Mouse (Mus musculus): ENCODE data around the gene Cabin1. TPM values are rescaled to one million over a fixed set of nuclear protein-coding genes. Genes with fewer than 3 reads are reported as not detected.

The Cabin1 gene
- polyA plus RNA-seq, 1 experiment from 2014 or later, result 30.8 TPM

GRCm38 (mm10) chr10:75633048-75633447, 131.1 kb downstream of the Cabin1 start:
- no peak overlapping the region for H3K4me2 ChIP-seq (ENCODE audit: low read length)
- no peak overlapping the region for H3K4me3 ChIP-seq (ENCODE audit: control insufficient read depth in 1 of 2, insufficient read depth in 1 of 2, low read depth in 1 of 2, low read length in 2 of 2)
- 0 out of 2 replicates have a peak, but pooled peaks cover 5% of the 10 kb centered on the region for H3K9me3 ChIP-seq (ENCODE audit: control insufficient read depth, low read length)
- no peak overlapping the region for H3K27ac ChIP-seq (replicated peaks in 1 of 2; ENCODE audit: control insufficient read depth in 1 of 2, insufficient read depth in 1 of 2, low read depth in 2 of 2, low read length in 2 of 2)
- no peaks in the 10 kb centered on the region for H3K36me3 ChIP-seq (ENCODE audit: control insufficient read depth, insufficient read depth, low read length)
- peaks cover 0 to 2% of the 10 kb centered on the region in 2 experiments; a peak in 1 of 4 replicates for H3K4me1 ChIP-seq (ENCODE audit: control insufficient read depth in 2 of 2, insufficient read depth in 2 of 2, low read length in 2 of 2)
- no peak overlapping the region for H3K9ac ChIP-seq (ENCODE audit: low read length)
- ATAC-seq (ENCODE audit: insufficient number of reproducible peaks, insufficient read depth, low FRiP score, low read depth), result no peak
- WGBS, result 69% methylated on average over 5 of the region's 5 CpGs
- no peaks in the 10 kb centered on the region for H3K27me3 ChIP-seq (ENCODE audit: control insufficient read depth, insufficient read depth, low read length)

GRCm38 (mm10) chr10:75632633-75633032, 131.5 kb downstream of the Cabin1 start:
- Histone ChIP-seq H3K27ac (replicated peaks in 1 of 2; ENCODE audit: control insufficient read depth in 1 of 2, insufficient read depth in 1 of 2, low read depth in 2 of 2, low read length in 2 of 2) (no peak overlapping the region), H3K36me3 (ENCODE audit: control insufficient read depth, insufficient read depth, low read length) (no peaks in the 10 kb centered on the region), H3K9ac (ENCODE audit: low read length) (no peak overlapping the region), H3K4me3 (ENCODE audit: control insufficient read depth in 1 of 2, insufficient read depth in 1 of 2, low read depth in 1 of 2, low read length in 2 of 2) (no peak overlapping the region), H3K4me2 (ENCODE audit: low read length) (no peak overlapping the region), H3K27me3 (ENCODE audit: control insufficient read depth, insufficient read depth, low read length) (no peaks in the 10 kb centered on the region), H3K9me3 (ENCODE audit: control insufficient read depth, low read length) (0 out of 2 replicates have a peak, but pooled peaks cover 5% of the 10 kb centered on the region), H3K4me1 (ENCODE audit: control insufficient read depth in 2 of 2, insufficient read depth in 2 of 2, low read length in 2 of 2) (peaks cover 0 to 2% of the 10 kb centered on the region in 2 experiments; a peak in 1 of 4 replicates)
- WGBS, result 33% methylated on average over 5 of the region's 5 CpGs
- ATAC-seq (ENCODE audit: insufficient number of reproducible peaks, insufficient read depth, low FRiP score, low read depth), result no peak

GRCm38 (mm10) chr10:75627490-75627889, 136.7 kb downstream of the Cabin1 start:
- ATAC-seq (ENCODE audit: insufficient number of reproducible peaks, insufficient read depth, low FRiP score, low read depth), result no peak
- WGBS, result 69% methylated on average over 3 of the region's 3 CpGs
- 0 out of 2 replicates have a peak, but pooled peaks cover 5% of the 10 kb centered on the region for H3K9me3 ChIP-seq (ENCODE audit: control insufficient read depth, low read length)
- H3K9ac ChIP-seq (ENCODE audit: low read length), result no peak overlapping the region
- no peaks in the 10 kb centered on the region for H3K27me3 ChIP-seq (ENCODE audit: control insufficient read depth, insufficient read depth, low read length)
- H3K27ac ChIP-seq (replicated peaks in 1 of 2; ENCODE audit: control insufficient read depth in 1 of 2, insufficient read depth in 1 of 2, low read depth in 2 of 2, low read length in 2 of 2), result no peak overlapping the region
- H3K4me2 ChIP-seq (ENCODE audit: low read length), result no peak overlapping the region
- no peak overlapping the region for H3K4me3 ChIP-seq (ENCODE audit: control insufficient read depth in 1 of 2, insufficient read depth in 1 of 2, low read depth in 1 of 2, low read length in 2 of 2)
- no peaks in the 10 kb centered on the region for H3K36me3 ChIP-seq (ENCODE audit: control insufficient read depth, insufficient read depth, low read length)
- no peaks in the 10 kb centered on the region for H3K4me1 ChIP-seq (ENCODE audit: control insufficient read depth in 2 of 2, insufficient read depth in 2 of 2, low read length in 2 of 2)

- H3K4me3 ChIP-seq (ENCODE audit: control insufficient read depth in 1 of 2, insufficient read depth in 1 of 2, low read depth in 1 of 2, low read length in 2 of 2), result no peak overlapping the region
- ATAC-seq (ENCODE audit: insufficient number of reproducible peaks, insufficient read depth, low FRiP score, low read depth), result no peak
- WGBS, result 63% methylated on average over 3 of the region's 3 CpGs
- no peak overlapping the region for H3K27ac ChIP-seq (replicated peaks in 1 of 2; ENCODE audit: control insufficient read depth in 1 of 2, insufficient read depth in 1 of 2, low read depth in 2 of 2, low read length in 2 of 2)
- H3K9ac ChIP-seq (ENCODE audit: low read length), result no peak overlapping the region
- H3K36me3 ChIP-seq (ENCODE audit: control insufficient read depth, insufficient read depth, low read length), result no peaks in the 10 kb centered on the region
- H3K4me2 ChIP-seq (ENCODE audit: low read length), result no peak overlapping the region
- no peaks in the 10 kb centered on the region for H3K4me1 ChIP-seq (ENCODE audit: control insufficient read depth in 2 of 2, insufficient read depth in 2 of 2, low read length in 2 of 2)
- H3K9me3 ChIP-seq (ENCODE audit: control insufficient read depth, low read length), result 0 out of 2 replicates have a peak, but pooled peaks cover 6% of the 10 kb centered on the region
- no peaks in the 10 kb centered on the region for H3K27me3 ChIP-seq (ENCODE audit: control insufficient read depth, insufficient read depth, low read length)
Observed at GRCm38 (mm10) chr10:75626991-75627390, 137.2 kb downstream of the Cabin1 start.

- 47% methylated on average over 6 of the region's 6 CpGs for WGBS
- Histone ChIP-seq H3K9me3 (ENCODE audit: control insufficient read depth, low read length) (0 out of 2 replicates have a peak, but pooled peaks cover 8% of the 10 kb centered on the region), H3K4me3 (ENCODE audit: control insufficient read depth in 1 of 2, insufficient read depth in 1 of 2, low read depth in 1 of 2, low read length in 2 of 2) (no peak overlapping the region), H3K4me2 (ENCODE audit: low read length) (no peak overlapping the region), H3K27ac (replicated peaks in 1 of 2; ENCODE audit: control insufficient read depth in 1 of 2, insufficient read depth in 1 of 2, low read depth in 2 of 2, low read length in 2 of 2) (no peak overlapping the region), H3K9ac (ENCODE audit: low read length) (no peak overlapping the region), H3K4me1 (ENCODE audit: control insufficient read depth in 2 of 2, insufficient read depth in 2 of 2, low read length in 2 of 2) (no peaks in the 10 kb centered on the region), H3K27me3 (ENCODE audit: control insufficient read depth, insufficient read depth, low read length) (no peaks in the 10 kb centered on the region), H3K36me3 (ENCODE audit: control insufficient read depth, insufficient read depth, low read length) (no peaks in the 10 kb centered on the region)
- ATAC-seq (ENCODE audit: insufficient number of reproducible peaks, insufficient read depth, low FRiP score, low read depth), result no peak
Observed at GRCm38 (mm10) chr10:75625920-75626319, 138.2 kb downstream of the Cabin1 start.

GRCm38 (mm10) chr10:75620818-75621217, 143.3 kb downstream of the Cabin1 start:
- Histone ChIP-seq H3K9me3 (ENCODE audit: control insufficient read depth, low read length) (0 out of 2 replicates have a peak, but pooled peaks cover 3% of the 10 kb centered on the region), H3K27me3 (ENCODE audit: control insufficient read depth, insufficient read depth, low read length) (no peaks in the 10 kb centered on the region), H3K36me3 (ENCODE audit: control insufficient read depth, insufficient read depth, low read length) (no peaks in the 10 kb centered on the region), H3K4me2 (ENCODE audit: low read length) (no peak overlapping the region), H3K4me3 (ENCODE audit: control insufficient read depth in 1 of 2, insufficient read depth in 1 of 2, low read depth in 1 of 2, low read length in 2 of 2) (no peak overlapping the region), H3K27ac (replicated peaks in 1 of 2; ENCODE audit: control insufficient read depth in 1 of 2, insufficient read depth in 1 of 2, low read depth in 2 of 2, low read length in 2 of 2) (no peak overlapping the region), H3K4me1 (ENCODE audit: control insufficient read depth in 2 of 2, insufficient read depth in 2 of 2, low read length in 2 of 2) (no peaks in the 10 kb centered on the region), H3K9ac (ENCODE audit: low read length) (no peak overlapping the region)
- WGBS, result 41% methylated on average over 3 of the region's 3 CpGs
- ATAC-seq (ENCODE audit: insufficient number of reproducible peaks, insufficient read depth, low FRiP score, low read depth), result no peak

- Histone ChIP-seq H3K4me1 (ENCODE audit: control insufficient read depth in 2 of 2, insufficient read depth in 2 of 2, low read length in 2 of 2) (no peaks in the 10 kb centered on the region), H3K27ac (replicated peaks in 1 of 2; ENCODE audit: control insufficient read depth in 1 of 2, insufficient read depth in 1 of 2, low read depth in 2 of 2, low read length in 2 of 2) (no peak overlapping the region), H3K4me2 (ENCODE audit: low read length) (no peak overlapping the region), H3K9me3 (ENCODE audit: control insufficient read depth, low read length) (no peaks in the 10 kb centered on the region), H3K9ac (ENCODE audit: low read length) (no peak overlapping the region), H3K36me3 (ENCODE audit: control insufficient read depth, insufficient read depth, low read length) (no peaks in the 10 kb centered on the region), H3K4me3 (ENCODE audit: control insufficient read depth in 1 of 2, insufficient read depth in 1 of 2, low read depth in 1 of 2, low read length in 2 of 2) (no peak overlapping the region), H3K27me3 (ENCODE audit: control insufficient read depth, insufficient read depth, low read length) (no peaks in the 10 kb centered on the region)
- WGBS, result 86% methylated on average over 4 of the region's 4 CpGs
- no peak for ATAC-seq (ENCODE audit: insufficient number of reproducible peaks, insufficient read depth, low FRiP score, low read depth)
Observed at GRCm38 (mm10) chr10:75616044-75616443, 148.1 kb downstream of the Cabin1 start.

DNA sequence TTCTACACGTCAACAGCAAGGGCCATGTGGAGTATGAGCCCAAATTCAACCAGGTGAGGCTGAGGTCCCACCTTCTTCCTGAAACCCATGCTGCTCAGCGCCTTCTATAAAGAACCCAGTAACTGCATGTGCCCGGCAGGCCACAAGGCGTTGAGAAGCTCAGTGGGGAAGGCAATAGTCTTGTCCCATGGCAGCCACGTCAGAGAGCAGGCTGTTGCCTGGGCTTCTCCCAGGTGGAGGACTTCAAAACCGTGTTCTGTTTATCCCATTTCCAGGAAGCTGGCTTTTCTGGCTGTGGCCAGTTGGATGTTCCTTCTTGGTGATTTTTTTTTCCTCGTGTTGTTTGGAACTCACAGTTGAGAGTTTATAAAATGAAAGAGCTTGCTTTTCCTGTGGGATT, 153.7 kb downstream of the Cabin1 start:
- Histone ChIP-seq H3K4me2 (ENCODE audit: low read length) (no peak overlapping the region), H3K27ac (replicated peaks in 1 of 2; ENCODE audit: control insufficient read depth in 1 of 2, insufficient read depth in 1 of 2, low read depth in 2 of 2, low read length in 2 of 2) (no peak overlapping the region), H3K4me3 (ENCODE audit: control insufficient read depth in 1 of 2, insufficient read depth in 1 of 2, low read depth in 1 of 2, low read length in 2 of 2) (no peak overlapping the region), H3K9ac (ENCODE audit: low read length) (no peak overlapping the region), H3K9me3 (ENCODE audit: control insufficient read depth, low read length) (no peaks in the 10 kb centered on the region), H3K36me3 (ENCODE audit: control insufficient read depth, insufficient read depth, low read length) (no peaks in the 10 kb centered on the region), H3K4me1 (ENCODE audit: control insufficient read depth in 2 of 2, insufficient read depth in 2 of 2, low read length in 2 of 2) (no peaks in the 10 kb centered on the region), H3K27me3 (ENCODE audit: control insufficient read depth, insufficient read depth, low read length) (no peaks in the 10 kb centered on the region)
- WGBS, result 48% methylated on average over 7 of the region's 7 CpGs
- no peak for ATAC-seq (ENCODE audit: insufficient number of reproducible peaks, insufficient read depth, low FRiP score, low read depth)

Data from heart, embryonic 14.5 days (tissue).